Mouse (Mus musculus): ENCODE data around the gene Lonp2. TPM values are rescaled to one million over a fixed set of nuclear protein-coding genes. Genes with fewer than 3 reads are reported as not detected.
A peak's percentile ranks its signal among the peaks of the same experiment; 100 is the strongest.

Lonp2 gene
- total RNA-seq, 2 experiments from 2014 or later, result 8.3 to 15.8 TPM

- peak; percentile 63 for ATAC-seq (replicated peaks; ENCODE audit: low FRiP score, poor library complexity, severe bottlenecking)
These were observed 6.0 kb upstream of the Lonp2 start for GRCm38 (mm10) chr8:86617759-86618387.

- no peak for ATAC-seq (replicated peaks; ENCODE audit: low FRiP score, poor library complexity, severe bottlenecking)
These were observed 312 bp upstream of the Lonp2 start for GRCm38 (mm10) chr8:86623551-86623910.

DNA sequence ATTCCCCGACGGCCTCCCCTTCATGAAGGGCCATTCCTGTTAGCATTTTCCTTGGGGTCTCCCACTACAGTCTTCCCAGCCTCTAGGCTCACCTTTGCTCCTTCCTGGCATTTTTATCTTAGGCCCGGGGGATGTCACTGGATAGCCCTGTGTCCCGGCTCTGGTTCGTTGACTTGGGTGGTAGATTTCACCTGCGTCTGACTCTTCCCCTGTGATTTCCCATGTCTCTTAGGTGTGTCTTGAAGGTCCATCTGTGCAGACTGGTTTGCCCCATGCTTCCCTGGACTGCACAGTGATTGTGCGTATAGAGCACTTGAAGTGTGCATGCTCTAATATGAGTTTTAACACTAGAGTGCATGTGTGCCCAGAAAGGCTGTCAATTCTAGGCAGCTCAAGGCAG is 1.1 kb downstream of the Lonp2 start:
- no peak for ATAC-seq (replicated peaks; ENCODE audit: low FRiP score, poor library complexity, severe bottlenecking)

GRCm38 (mm10) chr8:86630212-86630611 is 6.4 kb downstream of the Lonp2 start:
- ATAC-seq (replicated peaks; ENCODE audit: low FRiP score, poor library complexity, severe bottlenecking), result no peak

- no peak for ATAC-seq (replicated peaks; ENCODE audit: low FRiP score, poor library complexity, severe bottlenecking)
These were observed 7.6 kb downstream of the Lonp2 start for GRCm38 (mm10) chr8:86631395-86631794.

GRCm38 (mm10) chr8:86637826-86638225 is 14.0 kb downstream of the Lonp2 start:
- no peak for ATAC-seq (replicated peaks; ENCODE audit: low FRiP score, poor library complexity, severe bottlenecking)

GRCm38 (mm10) chr8:86638981-86639380 is 15.1 kb downstream of the Lonp2 start:
- ATAC-seq (replicated peaks; ENCODE audit: low FRiP score, poor library complexity, severe bottlenecking), result no peak

DNA sequence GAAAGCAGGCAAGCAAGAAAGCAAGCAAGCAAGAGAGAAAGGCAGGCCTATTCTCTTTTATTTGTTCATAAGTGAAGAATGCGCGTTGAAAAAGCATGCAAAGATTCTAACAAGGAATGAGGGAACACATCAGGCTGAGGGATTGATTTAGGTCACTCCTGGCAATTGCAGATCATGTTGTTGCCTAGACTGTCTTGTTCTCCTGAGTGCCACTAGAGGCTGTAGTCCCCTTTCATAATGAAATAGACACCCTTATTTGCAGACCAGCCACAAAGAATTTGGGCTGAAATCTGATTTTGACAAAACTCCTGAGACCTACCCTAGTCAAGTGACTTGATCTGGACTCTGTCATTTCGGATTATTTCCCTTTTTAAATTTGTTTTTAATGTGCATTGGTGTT is 18.8 kb downstream of the Lonp2 start:
- no peak for ATAC-seq (replicated peaks; ENCODE audit: low FRiP score, poor library complexity, severe bottlenecking)

DNA sequence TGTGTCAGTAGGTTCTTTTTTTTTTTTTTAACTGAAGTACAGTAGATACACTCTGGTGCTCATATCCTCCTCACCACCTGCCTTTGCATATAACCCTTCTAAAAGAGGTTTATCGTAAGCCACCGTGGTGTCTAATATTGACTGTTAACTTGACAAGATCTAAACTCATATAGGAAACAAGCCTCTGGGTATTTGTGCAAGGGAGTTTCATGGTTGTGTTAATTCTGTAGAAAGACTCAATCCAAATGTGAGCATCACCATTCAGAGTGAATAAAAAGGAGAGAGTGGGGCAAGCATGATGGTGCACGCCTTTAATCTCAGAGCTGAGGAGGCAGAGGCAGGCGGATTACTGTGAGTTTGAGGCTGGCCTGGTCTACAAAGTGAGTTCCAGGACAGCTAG is 20.8 kb downstream of the Lonp2 start:
- no peak for ATAC-seq (replicated peaks; ENCODE audit: low FRiP score, poor library complexity, severe bottlenecking)

DNA sequence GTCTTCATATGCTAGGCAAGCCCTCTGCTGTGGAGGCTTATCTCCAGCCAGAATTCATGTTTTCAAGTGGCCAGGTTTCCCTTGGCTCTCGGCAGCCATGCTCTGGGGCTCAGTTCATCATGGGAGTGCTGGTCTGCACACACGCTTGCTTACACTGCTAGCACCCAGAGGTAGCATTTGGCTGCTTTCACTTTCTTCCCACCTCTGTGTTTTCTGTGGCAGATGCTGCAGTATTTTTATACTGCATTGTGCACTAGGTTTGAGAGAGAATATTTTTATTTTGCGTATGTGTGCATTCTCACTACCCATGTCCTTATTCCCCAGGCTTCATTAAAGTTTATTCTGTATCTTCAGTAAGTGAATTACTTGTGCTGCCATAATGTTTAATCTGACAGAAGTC is 23.9 kb downstream of the Lonp2 start:
- ATAC-seq (replicated peaks; ENCODE audit: low FRiP score, poor library complexity, severe bottlenecking), result no peak

DNA sequence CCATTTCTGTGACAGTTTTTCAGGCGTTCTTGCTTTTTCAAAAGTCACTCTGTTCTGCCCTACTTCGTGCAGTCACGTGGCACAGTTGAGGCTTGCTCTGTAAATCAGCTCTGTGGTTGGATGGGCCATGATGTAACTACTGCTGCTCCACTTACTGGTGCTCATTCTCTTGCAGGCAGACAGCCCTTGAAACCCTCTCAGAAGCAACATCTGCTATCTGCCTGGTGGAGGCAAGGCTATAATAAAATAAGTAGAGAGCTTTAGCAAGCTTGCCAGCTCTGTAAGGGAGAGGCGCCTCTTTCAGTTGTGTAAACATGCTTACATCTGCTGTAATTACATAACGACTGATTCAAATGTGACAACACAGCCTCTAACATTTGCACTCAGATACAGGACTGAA is 27.6 kb downstream of the Lonp2 start:
- no peak for ATAC-seq (replicated peaks; ENCODE audit: low FRiP score, poor library complexity, severe bottlenecking)

DNA sequence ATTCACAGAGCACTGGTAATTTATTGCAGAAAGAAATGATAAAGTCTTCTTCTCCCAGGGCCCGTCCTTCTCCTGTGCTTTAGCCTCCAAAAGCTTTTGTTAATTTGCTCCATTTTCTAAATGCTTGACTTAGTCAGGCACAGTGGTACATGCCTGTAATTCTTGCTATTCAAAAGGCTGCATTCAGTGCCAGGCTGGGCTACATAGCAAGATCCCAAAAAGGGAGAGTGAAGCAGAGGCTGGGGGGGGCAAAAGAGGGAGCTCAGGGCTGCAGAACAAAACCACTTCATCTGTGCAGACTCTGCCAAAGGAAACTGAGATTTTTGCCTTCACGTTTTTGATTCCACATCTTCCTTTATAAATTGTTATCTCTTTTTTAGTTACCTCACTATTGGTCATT is 28.7 kb downstream of the Lonp2 start:
- no peak for ATAC-seq (replicated peaks; ENCODE audit: low FRiP score, poor library complexity, severe bottlenecking)

- no peak for ATAC-seq (replicated peaks; ENCODE audit: low FRiP score, poor library complexity, severe bottlenecking)
These were observed 30.7 kb downstream of the Lonp2 start for GRCm38 (mm10) chr8:86654578-86654977.

DNA sequence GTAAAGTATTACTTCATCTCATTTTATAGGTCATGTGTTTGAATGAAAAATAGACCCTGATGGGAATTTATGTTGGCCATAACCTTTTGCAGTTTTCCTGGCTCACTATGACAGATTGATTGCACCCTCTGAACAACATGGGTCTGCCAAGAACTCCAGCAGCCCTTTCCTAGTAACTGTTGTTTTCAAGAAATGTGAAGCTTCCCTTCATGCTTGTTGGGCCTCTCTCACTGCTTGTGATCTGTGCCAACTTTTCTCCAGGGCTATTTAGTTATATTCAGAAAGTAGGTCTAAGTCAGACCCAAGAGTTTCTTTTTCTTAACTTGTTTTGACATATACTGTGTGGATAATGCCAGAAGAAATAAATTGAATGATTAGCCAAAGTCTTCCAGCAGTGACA is 44.9 kb downstream of the Lonp2 start:
- ATAC-seq (replicated peaks; ENCODE audit: low FRiP score, poor library complexity, severe bottlenecking), result no peak

DNA sequence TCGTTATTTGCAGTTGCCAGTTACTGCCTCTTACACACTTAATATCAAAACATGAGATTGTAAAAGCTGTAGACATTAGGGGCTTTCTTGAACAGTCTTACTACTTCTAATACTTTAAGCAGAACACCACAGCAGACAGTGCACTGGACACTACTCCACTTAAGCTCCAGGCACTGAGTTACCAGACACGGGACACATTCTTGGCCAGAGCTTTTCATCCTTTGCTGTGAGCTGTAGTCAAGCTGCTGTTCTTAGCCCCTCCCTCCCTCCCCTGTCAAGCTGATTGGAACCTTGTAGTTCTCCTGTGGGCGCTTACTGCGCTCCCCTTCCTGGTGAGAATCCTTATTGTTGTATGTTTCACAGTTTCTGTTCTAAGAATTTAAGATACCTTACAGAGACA is 45.4 kb downstream of the Lonp2 start:
- no peak for ATAC-seq (replicated peaks; ENCODE audit: low FRiP score, poor library complexity, severe bottlenecking)

- no peak for ATAC-seq (replicated peaks; ENCODE audit: low FRiP score, poor library complexity, severe bottlenecking)
These were observed 62.8 kb downstream of the Lonp2 start for GRCm38 (mm10) chr8:86686629-86687028.

DNA sequence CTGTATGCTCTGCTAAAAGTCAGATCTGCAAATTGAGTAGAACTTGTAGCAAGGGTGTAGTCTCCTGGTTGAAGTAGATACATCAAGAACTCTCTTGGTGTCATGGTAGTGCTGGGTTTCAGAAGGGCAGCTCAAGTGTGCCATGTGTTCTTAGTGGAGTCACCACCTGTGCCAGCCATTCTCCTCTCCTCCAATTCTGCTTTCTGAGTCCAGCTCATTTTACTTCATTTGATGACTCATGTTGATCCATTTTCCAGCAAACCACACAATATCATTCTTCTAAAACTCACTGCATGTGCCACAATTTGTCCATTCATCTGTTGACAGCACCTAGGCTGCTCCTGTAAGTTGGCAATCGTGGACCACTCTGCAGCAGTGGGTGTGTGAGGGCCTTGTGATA is 68.3 kb downstream of the Lonp2 start:
- no peak for ATAC-seq (replicated peaks; ENCODE audit: low FRiP score, poor library complexity, severe bottlenecking)

DNA sequence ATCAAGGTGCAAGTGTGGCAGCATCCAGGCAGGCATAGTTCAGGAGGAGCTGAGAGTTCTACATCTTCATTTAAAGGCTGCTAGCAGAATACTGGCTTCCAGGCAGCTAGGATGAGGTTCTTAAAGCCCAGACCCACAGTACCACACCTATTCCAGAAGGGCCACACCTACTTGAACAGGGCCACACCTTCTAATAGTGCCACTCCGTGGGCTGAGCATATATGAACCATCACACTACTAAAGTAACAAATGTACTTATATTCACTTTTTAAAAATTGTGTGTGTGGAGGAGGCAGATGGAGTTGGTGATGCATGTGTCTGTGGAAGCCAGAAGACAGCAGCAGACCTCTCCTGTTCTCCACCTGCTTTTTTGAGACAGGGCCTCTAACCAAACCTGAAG is 70.2 kb downstream of the Lonp2 start:
- no peak for ATAC-seq (replicated peaks; ENCODE audit: low FRiP score, poor library complexity, severe bottlenecking)

- no peak for ATAC-seq (replicated peaks; ENCODE audit: low FRiP score, poor library complexity, severe bottlenecking)
These were observed 71.9 kb downstream of the Lonp2 start for GRCm38 (mm10) chr8:86695703-86696102.

DNA sequence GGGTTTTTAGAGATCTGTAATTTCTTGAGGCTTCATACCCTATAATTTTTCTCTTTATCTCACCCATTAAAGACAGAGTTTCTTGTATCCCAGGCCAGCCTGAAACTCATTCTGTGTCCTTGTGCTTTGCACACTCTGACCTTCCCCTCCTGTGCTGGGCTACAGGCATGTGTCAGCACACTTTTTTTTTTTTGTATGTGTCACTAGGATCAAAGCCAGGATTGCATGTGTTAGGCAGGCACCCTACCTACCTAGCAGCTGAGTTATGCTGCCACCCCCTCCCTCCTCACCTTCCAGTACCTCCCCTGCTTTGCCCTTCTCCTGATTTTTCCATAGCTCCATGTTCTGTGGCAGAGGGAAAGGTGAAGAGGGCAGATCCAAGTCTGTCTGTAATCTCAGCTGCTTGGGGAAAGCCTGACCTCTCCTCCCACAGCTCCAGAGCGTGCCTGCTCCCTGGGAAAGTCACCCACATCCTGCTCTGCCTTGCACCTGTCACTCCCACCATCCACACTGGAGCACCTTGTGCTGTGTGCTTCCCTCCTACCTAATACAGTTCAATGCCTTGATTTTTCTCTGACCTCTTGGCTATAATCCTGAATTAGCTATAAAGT is 75.1 kb downstream of the Lonp2 start:
- no peak for ATAC-seq (replicated peaks; ENCODE audit: low FRiP score, poor library complexity, severe bottlenecking)

DNA sequence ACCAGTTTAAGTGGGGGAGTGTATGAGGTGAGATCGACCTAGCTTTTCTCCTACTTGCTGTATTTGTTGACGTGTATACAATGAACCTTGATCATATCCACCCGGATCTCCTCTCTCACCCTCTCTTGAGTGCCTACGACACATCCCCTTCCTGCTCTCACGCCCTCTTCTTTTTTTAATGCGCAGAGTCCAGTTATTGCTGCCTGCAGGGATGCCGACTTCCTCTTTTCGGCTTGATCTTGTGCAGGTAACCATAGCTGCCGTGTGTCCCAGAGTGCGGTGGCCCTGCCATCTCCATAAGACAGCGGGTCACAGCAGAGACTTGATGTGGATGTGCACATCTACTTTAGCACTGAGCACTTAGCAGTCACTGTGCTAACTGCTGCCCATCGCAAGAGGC is 75.6 kb downstream of the Lonp2 start:
- ATAC-seq (replicated peaks; ENCODE audit: low FRiP score, poor library complexity, severe bottlenecking), result no peak

DNA sequence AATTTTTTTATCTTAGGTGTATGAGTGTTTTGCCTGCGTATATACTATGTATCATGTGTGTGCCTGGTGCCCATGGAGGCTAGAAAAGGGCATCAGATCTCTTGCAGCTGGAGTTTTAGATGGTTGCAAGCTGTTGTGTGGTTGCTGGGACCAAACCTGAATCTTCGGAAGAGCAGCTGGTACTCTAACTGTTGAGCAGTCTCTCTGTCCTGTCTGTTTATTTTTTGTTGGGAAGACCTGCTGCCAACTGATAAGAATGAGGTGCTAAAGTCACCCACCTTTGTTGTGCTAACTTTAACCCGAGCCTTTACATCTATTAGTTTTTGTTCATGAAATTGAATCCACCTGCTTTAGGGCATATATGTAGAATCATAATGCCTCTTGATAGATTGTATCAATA is 78.6 kb downstream of the Lonp2 start:
- ATAC-seq (replicated peaks; ENCODE audit: low FRiP score, poor library complexity, severe bottlenecking), result no peak
